Mouse (Mus musculus): Measurements from ENCODE around the gene Sirt7.

GRCm38 (mm10) chr11:120672687-120673593 lies 47.9 kb upstream of the Sirt7 start, which contains the start of gene Aspscr1:
- no peak for TF ChIP-seq CTCF (IDR thresholded peaks at IDR 0.05; ENCODE audit: insufficient read depth, low read length)
- TF ChIP-seq POLR2A (IDR thresholded peaks at IDR 0.05; ENCODE audit: borderline replicate concordance, extremely low read depth, low read depth, low read length) = peak; percentile 69; the same call in 1 of the 2 replicates

All from lung, adult 2 months (tissue).